Mouse (Mus musculus) megakaryocyte, embryonic 14.5 days (primary cell): ENCODE data around the gene Atoh7.

ENCODE experiments used
- FLI1 ChIP-seq: IDR thresholded peaks from 2 replicates; pipeline ENCODE4 v1.6.1; 2012; ENCODE audit warnings: low read length, inconsistent platforms, mixed read lengths
- GATA1 ChIP-seq: IDR thresholded peaks from 3 replicates; pipeline ENCODE4 v1.6.1; 2012; ENCODE audit warnings: mixed read lengths, low read length, inconsistent platforms, borderline replicate concordance

- TF ChIP-seq GATA1 (no peak), FLI1 (no peak)
Measured at GRCm38 (mm10) chr10:63135680-63136079, 36.2 kb downstream of the Atoh7 start.
